Mouse (Mus musculus) right cerebral cortex, postnatal 25 days (tissue): ENCODE data around the gene Col6a3.

Source experiments
- DNase-seq: peaks from one replicate; pipeline ENCODE4 v3.0.0; 2022

The Col6a3 gene

DNA sequence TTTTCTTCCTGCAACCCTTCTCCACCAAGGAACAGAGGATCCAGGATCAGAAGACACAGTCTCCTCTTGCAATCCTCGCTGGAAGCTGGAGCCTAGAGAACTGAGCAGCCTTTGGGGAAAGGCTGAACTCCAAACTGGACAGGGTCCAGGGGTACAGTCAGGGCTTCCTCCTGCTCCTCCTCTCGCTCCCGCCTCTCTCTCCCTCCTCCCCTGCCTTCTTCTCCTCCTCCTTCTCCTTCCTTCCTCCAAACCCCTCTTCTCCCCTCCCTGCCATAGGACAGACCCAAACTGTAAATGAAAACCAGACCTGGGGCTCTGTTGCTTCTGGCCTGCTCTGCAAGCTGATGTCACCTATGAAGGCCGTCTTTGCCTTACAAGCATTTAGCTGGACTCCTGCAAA lies at the start of gene Col6a3:
Col6a3 (minus strand) TSS at position 136 of the 400 bp plus-strand sequence.
- DNase-seq, result no peak

DNA sequence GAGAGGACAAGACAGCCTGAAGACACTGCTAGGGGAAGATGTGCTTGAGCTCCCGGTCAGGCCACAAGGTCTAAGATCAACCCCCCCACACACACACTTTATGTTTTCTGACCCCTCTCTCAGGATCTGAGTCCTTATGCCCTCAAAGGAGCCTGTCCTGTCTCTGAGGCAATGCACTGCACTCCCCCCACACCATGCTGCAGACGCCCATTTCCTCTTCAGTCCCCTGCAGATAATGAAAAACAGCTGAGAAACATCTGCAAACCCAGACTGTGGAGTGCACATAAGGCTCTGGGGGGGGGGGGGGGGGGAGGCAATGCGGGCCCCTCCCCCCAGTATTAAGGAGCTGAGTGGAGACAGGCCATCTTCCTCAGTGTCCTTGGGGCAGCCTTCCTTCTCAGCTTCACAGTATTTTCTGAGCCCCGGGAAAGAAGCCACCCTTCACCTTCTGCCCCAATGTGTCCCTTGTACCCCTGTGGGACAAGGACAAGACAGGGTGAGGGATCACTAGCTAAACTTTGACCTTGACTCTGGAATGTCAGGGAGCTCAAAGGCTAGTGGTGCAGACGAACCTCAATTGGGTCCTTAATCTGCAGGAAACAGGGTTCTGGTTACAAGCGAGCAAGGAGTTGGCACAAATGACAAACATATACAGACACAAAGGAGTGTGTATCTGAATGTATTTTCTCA lies 42.1 kb upstream of the Col6a3 start:
- DNase-seq, result no peak

DNA sequence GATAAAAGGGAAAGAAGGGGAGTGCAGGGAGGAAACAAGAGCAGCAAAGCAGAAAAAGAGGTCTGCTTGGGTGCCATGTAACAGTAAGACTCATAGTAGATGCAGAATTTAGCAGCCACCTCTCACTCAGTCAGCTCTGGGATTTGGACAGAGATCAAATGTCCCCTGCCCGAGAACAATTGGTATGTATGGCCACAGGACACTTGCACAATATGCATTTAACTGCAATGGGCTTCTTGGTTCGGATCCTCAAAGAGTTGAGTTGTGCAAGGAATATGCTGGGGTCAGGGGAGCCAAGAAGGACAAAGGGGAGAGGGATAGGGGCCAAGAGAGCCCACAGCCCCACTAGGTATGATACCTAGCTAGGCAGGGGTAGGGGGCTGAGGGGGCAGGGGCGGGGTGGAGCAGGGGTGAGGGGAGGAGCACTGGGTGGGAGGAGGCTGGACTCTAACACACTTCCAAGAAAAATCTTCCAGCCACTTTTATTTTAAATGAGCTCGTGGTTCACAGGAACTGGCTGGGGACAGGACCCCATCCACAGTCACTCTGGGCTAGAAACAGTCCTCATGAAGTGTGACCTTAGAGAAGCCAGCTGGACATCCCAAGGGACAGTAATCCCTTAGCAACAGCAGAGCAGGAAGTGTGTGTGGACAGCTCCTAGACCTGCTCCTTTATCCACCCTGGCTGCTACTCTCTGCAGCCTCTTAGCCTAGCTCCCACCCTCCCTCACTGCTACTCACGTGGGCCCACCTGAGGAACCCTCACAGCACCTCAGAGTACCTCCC lies 32.9 kb upstream of the Col6a3 start:
- no peak for DNase-seq

DNA sequence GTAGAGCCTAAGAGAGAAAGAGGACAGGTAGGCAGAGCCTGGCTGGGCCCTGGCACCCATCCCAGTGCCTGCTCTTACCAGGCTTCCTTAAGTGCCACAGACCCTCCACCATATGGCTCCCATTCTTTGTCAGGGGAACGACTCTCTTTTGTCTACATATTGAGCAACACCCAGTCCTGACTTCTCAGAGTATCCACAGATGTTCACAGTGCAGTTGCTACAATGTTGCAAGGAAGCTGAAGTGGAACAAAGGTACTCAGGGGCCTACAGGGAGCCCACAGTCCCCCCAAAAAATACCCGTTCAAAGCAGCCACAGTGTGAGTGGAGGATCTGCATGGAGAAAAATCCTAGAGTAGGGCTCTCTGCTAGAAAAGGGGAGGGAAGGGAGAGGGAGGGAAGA lies 32.2 kb upstream of the Col6a3 start:
- DNase-seq, result no peak

DNA sequence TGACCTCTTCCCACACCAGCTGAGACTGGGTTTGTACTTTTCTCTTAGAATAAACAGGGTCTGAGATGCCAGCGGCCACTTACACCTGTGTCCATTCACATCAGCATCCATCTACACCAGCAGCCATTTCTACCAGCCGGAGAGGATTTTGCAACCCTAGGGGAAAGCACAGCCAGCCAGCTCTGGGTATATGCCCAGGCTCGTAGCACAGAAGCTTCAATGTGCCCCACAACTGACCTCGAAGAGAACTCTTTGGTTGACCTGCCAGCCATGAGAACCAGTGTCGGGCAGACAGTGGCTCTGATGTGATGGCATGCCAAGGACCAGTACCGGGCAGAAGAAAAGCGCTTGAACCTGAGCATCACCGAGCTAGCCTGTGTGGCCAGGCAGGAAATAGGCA lies 31.6 kb upstream of the Col6a3 start:
- DNase-seq, result no peak

DNA sequence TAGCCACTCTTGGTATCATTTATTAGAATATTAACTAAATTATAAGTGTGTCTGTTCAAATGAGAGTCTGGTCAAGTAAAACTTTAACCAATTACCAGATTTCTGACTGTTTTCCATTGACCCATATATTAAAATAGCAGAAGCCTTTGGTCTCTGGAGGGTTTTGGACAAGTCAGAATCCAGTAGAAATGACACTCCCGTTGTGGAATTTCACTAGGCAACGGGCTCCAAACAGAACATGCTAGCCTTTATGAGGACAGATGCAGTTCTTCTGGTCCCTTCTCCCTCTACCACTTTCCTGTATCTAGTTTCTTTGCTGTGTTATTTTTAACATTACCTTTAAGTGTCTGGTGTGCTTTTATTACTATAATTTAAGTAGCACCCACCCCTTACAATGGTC lies 26.8 kb upstream of the Col6a3 start:
- no peak for DNase-seq

DNA sequence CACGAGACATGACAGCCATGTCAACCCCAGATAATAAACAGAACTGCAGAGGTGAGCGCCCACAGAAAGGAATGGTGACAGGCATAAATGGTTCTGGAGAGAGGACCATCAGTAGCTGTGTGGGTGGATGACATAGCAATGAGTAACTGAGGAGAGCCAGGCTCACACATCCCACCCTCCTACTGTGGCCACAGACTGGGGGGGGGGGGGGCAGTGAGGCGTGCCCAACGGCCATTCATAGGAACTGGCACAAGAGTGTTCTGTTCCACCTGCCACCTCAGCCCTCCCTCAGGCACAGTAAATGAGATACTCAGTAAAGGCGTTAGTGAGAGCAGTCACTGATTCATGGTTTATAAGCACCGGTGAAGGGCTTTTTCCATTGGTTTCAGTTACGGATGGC lies 23.0 kb upstream of the Col6a3 start:
- no peak for DNase-seq

DNA sequence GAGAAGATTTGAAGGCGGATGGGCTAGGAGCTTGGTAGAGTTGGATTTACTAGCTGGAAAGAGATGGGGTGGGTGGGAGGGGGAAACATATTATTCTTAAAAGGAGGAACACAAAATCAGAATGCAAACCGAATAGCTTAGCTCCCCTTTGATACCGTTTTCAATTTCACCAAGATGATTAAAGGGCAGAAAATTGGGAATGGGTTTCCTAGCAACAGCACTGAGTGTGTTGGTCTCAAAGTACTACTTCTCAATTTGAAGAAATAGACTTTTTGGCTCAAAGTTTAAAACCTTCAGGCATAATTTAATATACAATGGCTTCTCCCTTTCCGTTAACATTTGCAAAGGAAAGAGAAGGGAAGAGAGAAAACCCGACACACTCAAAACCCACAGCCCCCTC lies 12.1 kb upstream of the Col6a3 start:
- DNase-seq, result no peak

DNA sequence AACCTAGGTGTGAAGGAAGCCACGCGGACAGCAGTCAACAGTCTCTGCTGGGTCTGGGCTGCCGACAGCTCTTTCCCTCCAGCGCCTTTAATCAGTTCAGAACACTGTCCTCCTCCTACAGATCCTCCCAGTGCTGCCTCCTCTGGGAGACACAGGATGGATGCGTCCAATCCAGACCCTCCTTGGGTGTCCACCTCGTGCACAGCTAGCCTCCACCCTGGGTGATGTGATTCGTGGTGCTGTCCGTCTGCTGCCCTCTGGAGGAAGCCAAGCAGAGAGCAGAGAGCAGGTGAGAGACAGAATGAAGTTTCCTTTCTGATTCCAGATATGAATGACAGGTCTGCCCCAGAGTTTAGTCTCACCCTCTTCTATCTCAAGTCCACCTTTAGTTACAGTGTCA lies 6.1 kb upstream of the Col6a3 start:
- DNase-seq, result peak; percentile 32

DNA sequence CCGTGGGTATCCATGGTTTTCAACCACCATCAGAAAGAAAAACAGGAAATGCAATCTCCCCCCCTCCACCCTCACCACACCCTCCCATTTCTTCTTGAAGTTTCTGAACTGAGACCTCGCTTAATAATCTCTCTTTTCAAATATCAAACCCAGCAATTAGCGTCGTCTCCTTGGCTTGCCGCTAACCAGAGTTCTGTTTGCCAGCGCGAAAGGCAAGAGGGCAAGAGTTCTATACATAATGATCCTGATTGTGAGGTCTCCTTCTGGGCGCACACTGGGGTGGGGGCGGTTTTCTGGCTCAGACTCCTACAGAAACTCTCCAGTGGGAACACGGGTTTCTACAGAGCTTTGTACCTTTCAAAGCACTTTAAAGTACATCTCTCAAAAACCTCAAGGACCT lies 1.4 kb upstream of the Col6a3 start:
- DNase-seq, result no peak

DNA sequence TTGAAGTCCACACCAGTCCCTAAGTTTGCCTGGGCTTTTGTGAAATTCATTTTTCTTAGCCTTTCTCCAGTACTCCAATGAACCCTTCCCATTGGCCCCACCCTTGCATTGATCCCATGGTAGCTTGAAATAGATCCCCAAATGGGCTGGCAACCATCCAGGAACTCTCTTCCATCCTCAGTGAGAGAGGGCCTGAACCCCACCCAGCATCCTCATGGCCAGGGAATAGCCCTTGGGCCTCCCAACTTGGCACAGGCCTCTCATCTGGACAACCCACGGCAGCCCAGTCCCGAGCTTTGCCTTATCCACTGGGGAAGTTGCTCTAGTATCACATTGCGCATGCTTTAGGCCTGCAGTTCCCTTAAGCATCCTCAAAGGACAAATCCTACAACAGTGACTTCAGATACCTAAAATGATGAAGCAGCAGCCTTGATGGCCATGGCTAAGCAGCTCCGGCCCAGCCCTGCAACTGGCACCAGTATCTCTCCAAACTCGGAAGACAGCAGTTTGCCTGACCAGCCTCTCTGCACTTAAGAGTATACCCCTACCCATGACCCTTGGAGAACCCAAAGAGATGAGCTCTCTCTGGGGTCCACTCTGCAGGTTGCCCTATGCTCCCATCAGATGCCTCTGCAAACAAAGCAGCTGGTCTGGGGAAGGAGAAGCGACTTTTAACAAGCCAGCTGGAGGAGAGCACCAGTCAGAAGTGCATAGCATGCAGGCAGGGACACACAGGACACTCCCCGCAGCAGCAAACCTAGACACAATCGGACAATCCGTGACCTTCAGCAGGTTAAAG lies 783 bp downstream of the Col6a3 start:
- DNase-seq, result no peak

DNA sequence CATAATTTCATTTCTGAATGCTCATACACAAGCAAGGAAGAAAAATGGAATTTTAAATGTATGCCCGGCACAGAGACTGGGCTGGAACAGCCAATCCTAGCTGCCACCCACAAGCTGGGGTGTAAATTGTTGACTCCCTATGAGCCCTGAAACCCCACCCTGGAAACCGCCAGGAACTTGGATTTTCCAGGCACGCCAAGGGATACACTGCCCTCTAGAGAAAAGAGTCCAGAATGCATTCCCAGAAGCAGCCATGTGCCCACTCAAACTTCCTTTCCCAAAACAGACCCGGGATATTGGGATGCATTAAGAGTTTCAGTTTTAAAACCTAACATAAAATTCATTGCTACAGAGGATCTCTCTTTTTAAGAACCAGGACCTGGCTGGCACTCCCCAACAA lies 3.5 kb downstream of the Col6a3 start:
- peak; percentile 58 for DNase-seq

DNA sequence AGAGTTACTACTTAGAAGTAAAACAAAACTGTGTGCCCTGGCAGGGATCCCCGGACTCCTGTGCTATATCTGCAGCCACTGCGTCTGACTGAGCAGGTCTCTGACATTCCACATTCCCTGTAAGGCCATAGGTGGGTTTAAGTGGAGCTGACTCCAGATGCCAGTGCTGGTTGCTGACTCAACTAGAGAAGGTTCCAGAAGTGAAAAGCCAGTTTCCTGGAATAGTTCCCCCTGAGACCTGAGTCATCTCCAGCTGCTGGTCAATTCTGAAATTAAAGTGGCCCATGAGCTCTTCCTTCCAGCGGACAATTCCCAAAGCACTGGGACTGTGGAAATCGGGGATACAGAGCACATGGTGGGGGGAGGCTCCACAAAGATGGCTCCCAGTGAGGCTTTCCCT lies 5.1 kb downstream of the Col6a3 start:
- DNase-seq, result peak; percentile 11

DNA sequence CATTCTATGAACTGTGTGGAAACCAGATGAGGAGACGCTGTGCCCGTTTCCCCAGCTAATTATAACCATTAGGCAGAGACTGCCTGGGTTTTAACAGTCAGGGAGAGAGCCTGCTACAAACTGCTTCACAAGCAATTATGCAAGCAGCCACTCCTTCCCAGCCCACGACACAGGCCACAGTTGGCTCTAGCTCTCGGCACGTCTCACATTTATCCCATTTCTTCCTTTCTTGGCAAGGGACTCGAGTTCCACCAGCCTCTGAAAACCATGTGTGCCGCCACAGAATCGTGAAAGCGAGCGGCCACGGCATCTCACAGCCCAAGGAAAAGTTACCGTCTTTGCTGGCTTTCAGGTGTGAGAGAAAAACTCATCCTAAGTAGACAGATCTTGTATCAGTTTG lies 5.5 kb downstream of the Col6a3 start:
- DNase-seq, result peak; percentile 71

DNA sequence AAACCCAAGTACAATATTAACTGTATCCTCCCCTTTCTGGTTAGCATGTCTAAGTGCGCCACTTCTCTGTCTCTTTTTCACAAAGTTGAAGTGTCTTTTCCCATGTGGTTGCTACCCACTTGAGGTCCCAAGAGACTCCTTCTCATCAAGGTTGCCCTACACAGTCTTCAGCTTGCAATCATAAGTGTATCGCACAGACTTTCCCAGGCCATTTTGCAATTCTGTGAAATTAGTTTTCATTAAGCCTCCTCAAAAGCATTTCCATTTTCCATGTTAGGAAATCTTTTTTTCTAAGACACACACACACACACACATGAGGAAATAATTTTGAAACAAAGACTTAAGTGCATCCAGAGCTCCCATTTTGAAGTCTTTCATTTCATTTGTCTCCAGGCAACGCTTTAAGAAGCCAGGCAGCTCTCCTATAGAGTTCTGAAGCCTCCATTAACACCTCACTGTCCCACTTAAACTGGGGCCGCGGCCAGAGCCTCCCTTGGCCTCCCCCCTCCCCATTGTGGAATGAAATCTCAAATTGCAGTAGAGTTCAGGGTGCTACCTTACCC lies 7.5 kb downstream of the Col6a3 start:
- DNase-seq, result no peak

DNA sequence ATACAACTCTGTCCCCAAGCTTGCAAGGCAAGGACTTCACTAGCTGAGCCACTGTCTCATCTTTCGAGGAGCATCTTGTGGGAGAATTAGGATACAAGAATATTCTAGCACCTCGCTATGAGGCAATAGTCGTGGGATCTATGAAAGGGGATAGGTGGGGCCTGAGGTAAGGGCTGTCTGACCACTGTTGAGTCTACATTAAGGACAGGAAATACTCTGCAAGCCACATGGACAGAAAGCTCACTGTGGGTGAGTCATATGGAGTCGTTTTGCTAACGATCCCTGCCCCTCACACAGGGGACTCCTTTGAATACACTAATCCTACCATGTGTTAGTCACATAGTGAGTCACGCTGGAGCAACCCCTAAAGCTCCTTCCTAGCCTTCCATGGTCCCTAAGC lies 9.1 kb downstream of the Col6a3 start:
- DNase-seq, result no peak

DNA sequence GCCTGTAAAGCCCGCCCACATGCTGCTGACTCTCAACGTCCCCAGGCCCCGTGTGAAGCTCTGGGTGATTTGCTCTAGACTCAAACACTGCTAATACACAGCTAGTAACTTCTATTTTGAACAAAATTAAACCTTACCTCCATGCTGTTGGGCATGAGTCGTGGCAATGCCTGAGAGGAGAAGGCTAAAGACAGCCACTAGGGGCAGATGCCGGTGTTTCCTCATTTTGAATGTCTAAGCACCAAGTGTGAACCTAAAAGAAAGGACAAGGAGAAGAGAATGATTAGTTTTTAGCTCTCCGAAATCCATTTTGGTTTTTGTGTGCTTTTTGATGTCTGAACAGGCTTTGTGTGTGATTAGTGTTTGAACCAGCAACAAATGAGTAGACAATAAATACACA lies 13.8 kb downstream of the Col6a3 start:
- no peak for DNase-seq

DNA sequence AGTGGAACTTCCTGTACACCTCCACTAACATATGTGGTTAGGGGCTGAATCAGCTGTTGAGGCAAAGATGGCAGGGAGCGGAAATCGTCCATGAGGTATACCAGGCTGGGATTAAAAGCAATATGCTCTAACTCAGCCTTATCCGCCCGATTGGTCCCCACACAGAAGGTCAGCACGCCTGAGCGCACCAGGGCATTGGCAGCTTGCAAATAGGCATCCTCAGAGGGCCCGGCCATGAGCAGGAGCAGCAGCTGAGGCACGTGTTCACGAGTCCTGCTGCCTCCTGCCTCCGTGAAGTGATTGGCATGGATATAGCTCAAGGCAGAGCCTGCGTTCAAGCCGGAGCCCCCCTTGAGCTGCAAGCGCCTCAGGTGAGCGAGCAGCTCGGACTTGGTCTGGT lies 30.5 kb downstream of the Col6a3 start:
- no peak for DNase-seq

DNA sequence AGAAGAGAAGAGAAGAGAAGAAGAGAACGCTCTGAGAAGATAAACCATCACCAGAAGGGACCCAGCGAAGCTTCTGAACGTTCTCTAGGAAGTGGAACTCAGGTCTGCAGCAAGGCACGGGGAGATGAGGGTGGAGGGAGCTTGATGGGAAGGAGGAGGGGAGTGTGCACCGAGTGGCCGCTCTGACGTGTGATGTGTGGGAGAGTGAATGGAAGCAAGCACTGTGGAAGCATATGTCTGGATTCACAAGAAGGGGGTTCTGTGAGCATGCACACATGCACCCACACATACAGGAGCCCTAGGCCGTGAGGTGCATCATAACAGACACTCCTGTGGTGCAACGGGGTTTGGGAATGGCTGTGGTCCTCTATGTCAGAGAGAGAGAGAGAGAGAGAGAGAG lies 34.8 kb downstream of the Col6a3 start:
- DNase-seq, result no peak

DNA sequence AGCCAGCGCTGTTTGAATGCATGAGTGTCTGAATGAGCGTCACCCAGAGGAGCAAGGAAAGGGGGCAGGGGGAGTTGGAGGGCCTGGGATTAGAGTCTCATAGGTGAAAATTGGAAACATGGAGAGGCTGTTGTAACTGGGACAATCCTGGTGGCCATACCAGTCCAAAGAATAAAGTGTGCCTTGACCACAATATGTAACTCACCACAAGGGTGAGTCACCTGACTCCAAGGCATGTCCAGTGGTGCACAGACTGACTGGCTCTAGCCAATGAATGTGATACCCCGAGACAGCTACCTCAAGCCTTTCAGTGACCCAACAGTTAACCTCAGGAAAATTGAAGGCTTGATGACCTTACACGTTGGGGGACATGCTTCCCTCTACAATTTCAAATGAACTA lies 40.7 kb downstream of the Col6a3 start:
- no peak for DNase-seq

DNA sequence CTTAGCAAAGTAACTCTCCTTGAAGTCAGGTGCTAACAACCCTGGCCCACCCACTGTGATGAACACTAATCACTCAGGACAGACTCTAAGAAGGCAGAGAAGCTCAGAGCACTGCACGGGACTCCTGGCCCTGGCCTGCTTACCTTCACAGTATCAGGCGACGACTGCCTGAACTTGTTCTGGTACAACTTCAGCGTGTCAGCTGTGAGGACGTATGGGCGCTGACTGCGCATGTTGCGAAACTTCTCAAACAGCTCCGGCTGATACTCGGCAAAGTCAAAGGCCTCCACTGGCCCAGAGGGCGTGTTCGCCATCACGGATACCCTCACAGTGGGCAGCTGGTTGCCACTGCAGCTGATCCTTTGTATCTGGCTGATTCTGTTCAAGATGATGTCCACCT lies 42.7 kb downstream of the Col6a3 start:
- no peak for DNase-seq

DNA sequence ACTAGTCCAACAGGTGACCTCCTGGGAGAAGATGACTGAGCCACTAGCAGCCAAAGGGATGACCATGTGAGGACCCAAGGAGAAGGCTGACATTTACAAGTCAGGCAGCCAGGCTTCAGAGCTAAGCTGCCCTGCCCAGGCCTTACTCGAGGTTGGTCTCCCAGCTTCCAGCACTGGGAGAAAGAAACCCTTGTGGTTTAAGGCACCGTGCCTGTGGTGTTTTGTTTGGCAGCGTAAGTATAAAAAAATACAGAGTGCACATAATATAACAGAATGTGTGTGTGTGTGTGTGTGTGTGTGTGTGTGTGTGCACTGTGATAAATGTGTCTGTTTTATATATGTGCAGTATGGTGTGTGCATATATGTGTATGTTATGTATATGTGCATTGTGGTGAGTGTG lies 43.3 kb downstream of the Col6a3 start:
- DNase-seq, result no peak

DNA sequence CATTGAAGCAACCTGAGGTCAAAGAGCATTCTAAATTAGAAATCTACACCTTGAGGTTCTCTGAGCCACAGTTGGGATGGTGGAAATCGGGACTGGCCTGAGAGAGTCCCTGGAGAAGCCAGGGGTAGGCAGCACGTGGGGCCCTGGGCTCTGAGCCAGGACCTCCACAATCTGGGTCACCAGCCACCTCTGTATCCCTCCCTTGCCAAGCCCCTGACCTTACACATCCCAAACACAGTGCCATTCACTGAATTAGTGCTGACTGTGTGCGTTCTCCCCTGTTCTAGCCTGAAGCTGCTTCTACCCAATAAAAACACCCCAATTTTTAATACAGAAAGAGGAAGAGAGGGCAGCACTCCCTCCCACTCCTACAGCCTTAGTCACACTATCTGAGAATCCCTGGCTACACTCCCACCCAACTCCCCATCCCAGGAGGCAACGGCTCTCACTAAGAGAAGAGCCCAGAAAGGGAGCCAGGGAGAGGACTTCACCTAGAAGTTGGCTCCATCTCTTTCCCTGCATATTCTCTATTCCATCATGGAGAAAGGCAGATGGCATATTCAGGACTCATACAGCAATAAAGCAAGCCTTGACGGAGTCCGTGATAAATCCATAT lies 46.4 kb downstream of the Col6a3 start:
- DNase-seq, result no peak
